Mouse (Mus musculus) CH12F3 (cell line): ENCODE measurements at regions not wholly inside any gene's neighbourhood (a gene's known extent, or its start where the extent isn't known, plus 50 kb on each side); places are given as distances from the start of the nearest gene placed in this dataset.

Experiments used
- in situ Hi-C: fragments of 300-500 bp; cut with MboI; formaldehyde crosslinking; loops from 2 replicates; pipeline ENCODE4 v1.14.3; 2020; ENCODE audit warnings: low sequenced_read_pairs

DNA sequence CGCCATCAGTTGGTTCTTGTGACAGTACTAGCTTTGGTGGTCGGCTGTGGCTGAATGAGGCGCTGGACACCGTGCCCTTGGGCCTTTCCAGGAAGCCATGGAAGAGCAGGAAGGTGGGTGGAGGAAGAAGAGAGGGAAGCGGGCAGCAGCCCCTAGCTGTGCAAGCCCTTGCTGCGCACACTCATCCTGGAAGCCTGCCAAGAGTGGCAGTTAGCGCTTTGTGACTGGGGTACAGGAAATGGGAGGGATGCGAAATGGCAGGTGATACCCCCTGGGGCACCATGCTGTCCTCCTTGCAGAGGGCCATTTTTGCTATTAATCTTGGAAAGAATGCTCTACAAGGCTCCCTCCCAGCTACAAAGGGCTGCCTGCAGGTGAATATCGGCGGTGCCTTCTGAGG lies 133.2 kb downstream of the Tex29 start:
- in situ Hi-C loops: loop anchor here (25.0 kb wide), 1 partner anchor 589 kb away; the partner anchor contains the start of gene Spaca7

GRCm38 (mm10) chr8:11977121-11977520 lies 136.8 kb downstream of the Tex29 start:
- in situ Hi-C loops: no loop called here

GRCm38 (mm10) chr8:11979056-11979455 lies 138.8 kb downstream of the Tex29 start:
- in situ Hi-C loops: no loop called here

DNA sequence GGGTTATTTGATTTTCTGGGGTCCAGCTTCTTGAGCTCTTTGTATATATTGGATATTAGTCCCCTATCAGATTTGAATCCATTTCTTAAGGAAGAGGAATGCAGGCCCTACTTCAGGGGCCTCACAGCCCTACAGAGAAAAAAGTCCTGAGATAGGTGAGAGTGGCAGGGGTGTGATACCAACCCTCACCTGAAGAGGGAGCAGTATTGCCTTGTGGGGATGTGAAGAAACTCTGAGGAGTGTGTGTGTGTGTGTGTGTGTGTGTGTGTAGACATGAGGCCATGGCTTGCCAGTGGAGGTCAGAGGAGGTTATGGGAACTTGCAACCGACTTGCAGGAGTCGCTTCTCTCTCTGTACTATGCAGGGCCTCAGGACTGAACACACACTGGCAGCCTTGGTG lies 141.2 kb downstream of the Tex29 start:
- in situ Hi-C loops: no loop called here

DNA sequence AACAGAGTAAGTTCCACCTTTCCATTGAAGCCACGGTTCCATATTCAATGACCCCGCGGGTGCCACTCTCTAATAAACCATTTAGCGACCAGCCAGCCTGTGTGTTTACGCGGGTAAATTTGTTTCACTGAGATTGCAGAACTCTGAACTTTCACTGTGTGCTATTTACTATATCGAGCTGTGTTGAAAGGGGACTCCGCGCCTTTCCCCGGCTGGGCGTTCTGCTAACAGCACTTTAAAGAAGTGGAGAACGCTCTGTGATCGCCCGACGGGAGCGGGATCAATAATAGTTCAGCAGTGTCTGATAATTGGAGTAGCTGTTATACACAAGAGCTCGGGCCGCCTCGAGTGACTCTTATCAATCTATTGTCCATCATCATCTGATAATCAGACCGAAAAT lies 149.8 kb downstream of the Tex29 start:
- in situ Hi-C loops: no loop called here

DNA sequence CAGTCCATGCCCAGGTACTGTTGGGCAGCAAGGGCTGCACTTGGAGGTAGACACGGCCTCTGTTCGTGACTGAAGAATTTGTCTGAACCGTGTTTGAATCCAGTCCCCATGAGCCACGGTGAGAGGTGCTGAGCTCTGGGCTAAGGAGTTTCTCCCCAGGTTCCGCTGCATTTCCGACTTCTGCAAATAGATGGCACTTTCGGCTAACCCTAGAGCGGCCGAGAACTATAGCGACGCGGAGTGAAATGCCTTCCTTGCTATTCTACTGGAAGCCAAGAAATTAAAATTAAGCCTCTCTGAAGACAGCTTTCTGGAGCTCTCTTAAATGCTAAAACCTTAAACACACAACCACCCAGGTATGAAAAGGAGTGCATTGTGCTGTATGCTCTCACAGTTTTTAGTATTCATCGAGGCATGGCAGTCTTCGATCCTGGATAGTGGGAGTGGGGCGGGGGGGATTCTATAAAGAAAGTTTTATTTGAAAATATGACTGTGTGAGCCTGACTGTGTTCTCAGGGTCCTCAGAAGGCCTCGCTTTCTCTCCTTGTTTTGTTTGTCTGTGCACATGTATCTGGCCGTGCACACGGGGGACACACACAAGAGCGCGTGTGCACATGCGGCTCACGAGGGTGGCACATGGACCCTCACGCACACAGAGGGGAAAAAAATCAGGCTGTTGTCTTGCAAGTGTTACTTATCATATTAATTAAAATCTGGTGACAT lies 159.6 kb downstream of the Tex29 start:
- in situ Hi-C loops: no loop called here

DNA sequence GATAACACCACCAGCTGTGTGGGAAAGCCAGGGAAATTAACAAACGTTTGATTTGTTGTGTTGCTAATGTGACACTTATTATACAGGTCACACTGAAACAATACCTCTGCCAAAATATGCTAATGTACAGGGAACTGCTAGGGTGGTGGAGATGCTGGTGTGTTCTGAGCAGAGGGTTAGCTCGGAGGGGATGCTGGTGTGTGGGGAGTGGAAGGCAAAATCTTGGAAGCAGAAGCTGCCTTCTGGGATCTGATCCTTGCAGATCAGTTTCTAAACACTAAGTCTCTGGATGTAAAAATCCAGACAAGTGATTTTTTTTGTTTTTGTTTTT lies 160.2 kb downstream of the Tex29 start:
- in situ Hi-C loops: no loop called here

- in situ Hi-C loops: no loop called here
Observed at GRCm38 (mm10) chr8:12004241-12004640, 164.0 kb downstream of the Tex29 start.

GRCm38 (mm10) chr8:12012769-12013168 lies 172.5 kb downstream of the Tex29 start:
- in situ Hi-C loops: no loop called here

DNA sequence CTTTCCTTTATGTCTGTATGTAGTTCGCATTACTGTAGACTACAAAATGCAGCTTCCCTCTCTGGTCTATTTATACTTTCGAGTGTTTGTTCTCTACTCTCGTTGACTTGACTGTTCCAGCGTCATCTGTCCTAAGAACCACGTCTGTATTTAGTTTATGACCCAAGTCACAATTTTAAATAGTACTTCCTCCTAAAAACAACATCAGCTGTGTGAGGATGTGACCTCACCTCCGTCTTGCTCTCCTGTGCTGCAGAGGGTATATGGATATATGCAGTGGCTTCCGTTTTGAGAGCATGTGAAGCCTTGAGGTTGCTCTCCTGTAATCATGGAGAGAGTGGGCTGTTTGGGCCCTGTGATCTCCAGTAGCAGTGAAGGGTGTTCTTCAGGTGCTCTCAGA lies 177.5 kb downstream of the Tex29 start:
- in situ Hi-C loops: no loop called here

- in situ Hi-C loops: no loop called here
Observed at GRCm38 (mm10) chr8:12019272-12019671, 179.0 kb downstream of the Tex29 start.

DNA sequence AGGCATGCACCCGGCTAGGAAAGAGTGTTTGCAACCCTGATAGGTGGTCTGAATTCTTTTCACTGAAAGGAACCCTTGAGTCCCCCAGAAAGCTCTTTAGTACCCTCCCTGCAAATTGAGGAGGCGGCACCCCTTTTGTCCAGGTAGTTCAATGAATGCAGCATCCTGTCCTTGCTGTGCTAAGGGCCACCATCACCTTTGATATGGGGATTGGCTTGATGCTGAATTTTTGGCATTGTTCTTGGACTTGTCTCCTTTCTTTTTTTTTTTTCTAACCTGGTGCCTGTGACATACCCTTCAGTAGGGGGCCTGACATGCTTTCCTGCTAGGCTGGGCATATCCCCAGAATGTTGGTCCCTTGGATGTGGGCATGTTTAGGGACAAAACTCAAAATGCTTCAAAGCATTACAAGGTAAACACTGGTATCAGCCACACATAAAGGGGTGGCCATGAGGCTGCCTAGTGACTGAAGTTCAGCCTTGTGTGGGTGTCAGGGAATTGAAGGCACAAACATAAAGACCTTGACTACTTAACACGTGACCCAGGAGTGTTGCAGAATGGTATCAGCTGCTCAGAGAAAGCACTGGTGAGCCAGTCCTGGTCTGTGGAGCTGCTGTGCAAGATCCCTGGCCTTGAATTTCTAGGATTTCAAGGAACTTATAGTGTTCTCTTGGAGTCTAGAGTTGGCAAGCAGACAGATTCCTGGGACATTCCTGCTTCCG lies 183.6 kb downstream of the Tex29 start:
- in situ Hi-C loops: no loop called here

DNA sequence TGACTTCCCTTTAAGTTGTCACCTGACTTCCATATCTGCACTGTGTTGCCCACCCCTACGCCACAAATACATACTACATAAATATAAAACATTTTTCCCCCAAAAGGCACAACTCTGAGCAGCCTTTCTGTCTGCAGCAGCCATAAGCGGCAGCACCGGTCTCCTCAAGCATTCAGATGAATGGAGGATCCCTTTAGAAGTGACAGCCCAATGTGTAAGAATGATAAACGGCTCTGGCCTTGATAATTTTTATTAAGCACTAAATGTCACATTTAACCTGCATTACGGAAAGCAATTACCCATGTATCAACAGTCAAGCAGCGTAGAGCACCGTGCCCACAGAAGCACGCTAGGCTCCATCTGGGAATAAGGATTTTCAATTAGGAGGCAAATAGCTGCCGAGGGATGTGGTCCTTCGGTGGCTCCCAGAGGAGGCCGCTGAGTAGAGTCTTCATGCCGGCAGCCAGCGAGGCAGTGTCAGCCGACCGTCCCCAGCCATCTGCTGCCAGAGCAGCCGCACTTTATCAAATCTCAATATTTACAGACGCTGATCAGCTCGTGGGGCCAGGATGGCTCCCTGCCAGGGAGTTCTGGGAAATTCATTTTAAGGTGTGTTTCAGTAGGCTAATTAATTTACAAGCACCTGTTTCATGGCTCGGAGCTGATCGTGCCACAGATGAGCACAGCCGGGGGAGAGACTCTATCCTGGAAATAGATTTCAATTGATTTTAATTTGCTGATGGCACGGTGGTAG lies 190.3 kb downstream of the Tex29 start:
- in situ Hi-C loops: no loop called here

DNA sequence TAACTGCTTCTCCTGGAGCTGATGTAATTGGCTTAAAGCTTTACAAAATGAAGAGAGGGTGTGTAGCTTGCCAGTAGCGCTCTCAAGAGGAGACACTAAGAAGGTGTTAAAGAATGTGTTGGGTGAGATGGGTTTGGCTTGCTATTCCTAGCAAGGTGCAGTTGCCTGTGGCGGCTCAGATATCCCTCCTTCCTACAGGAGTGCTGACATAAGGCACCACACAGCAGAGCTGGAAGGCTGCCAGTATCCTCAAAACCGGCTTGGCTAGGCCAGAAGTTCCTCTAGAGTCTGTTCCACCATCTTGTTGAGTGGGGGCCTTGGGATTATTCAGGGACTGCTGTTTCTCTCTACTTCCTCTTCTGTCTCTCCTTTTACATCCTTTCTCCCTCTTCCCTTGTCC lies 191.5 kb downstream of the Tex29 start:
- in situ Hi-C loops: no loop called here

DNA sequence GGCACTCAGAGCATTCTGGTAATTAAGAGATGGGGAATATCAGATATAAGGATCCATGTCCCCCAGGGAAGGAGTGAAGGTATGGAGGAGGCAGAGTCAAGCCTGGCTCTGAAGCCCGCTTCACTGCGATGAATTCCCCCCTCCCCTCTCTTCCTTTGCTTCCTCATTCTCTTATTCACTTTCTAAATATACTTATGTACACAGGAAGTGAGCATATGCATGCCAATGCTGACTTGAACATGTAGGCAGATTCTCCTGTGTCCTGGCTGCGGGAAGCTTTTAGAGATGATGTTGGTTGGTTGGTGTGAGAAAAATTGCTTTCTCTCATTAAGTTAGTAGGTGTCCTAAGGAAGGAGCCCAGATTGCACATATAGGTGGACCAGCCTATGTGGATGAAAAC lies 192.1 kb downstream of the Tex29 start:
- in situ Hi-C loops: no loop called here

- in situ Hi-C loops: no loop called here
Observed at GRCm38 (mm10) chr8:12036349-12036748, 196.1 kb downstream of the Tex29 start.

DNA sequence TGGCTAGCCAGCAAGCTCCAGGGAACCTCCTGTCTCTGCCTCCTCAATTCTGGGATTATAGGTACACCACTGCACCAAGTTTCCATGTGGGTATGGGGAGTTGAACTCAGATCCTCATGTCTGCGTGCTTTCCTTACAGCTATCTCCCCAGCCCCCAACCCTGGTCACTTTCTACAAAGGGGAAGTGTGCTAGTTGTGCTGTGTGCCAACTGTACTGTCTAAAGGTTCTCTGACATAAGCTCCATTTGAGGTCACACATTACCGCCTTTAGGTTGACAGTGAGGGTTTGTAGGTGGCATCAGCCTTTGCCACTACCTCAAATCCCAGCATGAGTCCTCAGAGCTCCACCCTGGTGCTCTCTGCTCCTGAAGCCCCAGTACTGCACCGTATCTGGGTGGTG lies 200.7 kb downstream of the Tex29 start:
- in situ Hi-C loops: no loop called here

- in situ Hi-C loops: no loop called here
Observed at GRCm38 (mm10) chr8:12041662-12042061, 201.4 kb downstream of the Tex29 start.

- in situ Hi-C loops: no loop called here
Observed at GRCm38 (mm10) chr8:12050841-12051240, 210.6 kb downstream of the Tex29 start.

DNA sequence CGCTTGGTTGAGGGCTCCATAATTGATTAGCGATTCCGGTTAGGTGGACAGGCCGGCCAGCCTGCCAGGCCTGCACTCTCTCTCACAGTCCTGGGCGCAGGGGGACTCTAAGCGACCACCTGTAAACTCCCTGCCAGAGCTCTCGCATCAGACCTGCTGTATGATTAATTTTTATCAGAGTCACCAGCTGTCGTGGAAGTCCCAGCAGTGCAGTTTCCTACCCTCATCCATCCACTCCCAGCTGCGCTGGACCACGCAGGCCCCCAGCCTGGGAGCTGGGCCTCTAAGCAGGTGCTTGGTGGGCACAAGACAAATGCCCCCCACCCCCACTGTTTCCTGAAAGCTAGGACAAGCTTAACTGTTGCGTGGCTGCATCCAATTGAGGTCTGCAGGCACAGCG lies 211.1 kb downstream of the Tex29 start:
- in situ Hi-C loops: no loop called here

- in situ Hi-C loops: no loop called here
Observed at GRCm38 (mm10) chr8:12055931-12056330, 215.7 kb downstream of the Tex29 start.

DNA sequence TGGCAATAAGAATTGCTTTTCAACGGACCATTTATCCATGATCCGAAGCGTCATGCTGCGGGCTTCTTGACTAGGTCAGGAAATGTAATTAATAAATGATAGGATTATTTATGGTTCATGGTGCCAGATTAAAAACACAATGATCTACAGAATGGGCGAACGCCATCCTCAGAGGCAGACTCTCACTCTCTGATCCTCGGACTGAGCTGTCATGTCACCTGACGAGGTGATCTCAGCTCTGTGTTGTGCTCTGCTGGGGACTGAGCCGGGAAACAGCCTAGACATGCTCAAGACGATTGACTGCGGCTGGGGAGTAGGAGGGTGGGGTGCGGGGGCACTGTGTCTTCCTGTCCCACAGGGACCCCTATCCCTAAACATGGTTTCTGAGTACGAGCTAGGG lies 217.4 kb upstream of the A230072I06Rik start:
- in situ Hi-C loops: no loop called here
